Mouse (Mus musculus) neural tube, embryonic 14.5 days (tissue): ENCODE data around the gene Eed. TPM values are rescaled to one million over a fixed set of nuclear protein-coding genes. Genes with fewer than 3 reads are reported as not detected.

Experiments
- ATAC-seq: fragments of 200-750 bp; cut with Nextera tagmentation; 2 replicates; pipeline ENCODE4 v1.8.0; 2017; ENCODE audit warnings: low read depth, mild to moderate bottlenecking, moderate TSS enrichment, moderate library complexity
- H3K27ac ChIP-seq: fragments of 300-500 bp; sonication (generic); 2 replicates; pipeline ENCODE4 v1.5.1; 2014; ENCODE audit warnings: low read depth, mild to moderate bottlenecking, control low read depth, low read length, moderate library complexity, mixed read lengths
- H3K27me3 ChIP-seq: fragments of 300-500 bp; sonication (generic); 2 replicates; pipeline ENCODE4 v1.6.1; 2014; ENCODE audit warnings: low read length; ENCODE audit not compliant: control insufficient read depth, insufficient read depth
- H3K36me3 ChIP-seq: fragments of 300-500 bp; sonication (generic); 2 replicates; pipeline ENCODE4 v1.6.1; 2014; ENCODE audit warnings: low read length, mixed read lengths; ENCODE audit not compliant: control insufficient read depth, insufficient read depth
- H3K4me1 ChIP-seq: fragments of 300-500 bp; sonication (generic); 2 replicates; pipeline ENCODE4 v1.6.1; 2014; ENCODE audit warnings: low read length; ENCODE audit not compliant: control insufficient read depth, insufficient read depth
- H3K4me2 ChIP-seq: fragments of 300-500 bp; sonication (generic); 2 replicates; pipeline ENCODE4 v1.6.1; 2014; ENCODE audit warnings: mild to moderate bottlenecking, low read depth, low read length, control low read depth
- H3K4me3 ChIP-seq: fragments of 300-500 bp; sonication (generic); 2 replicates; pipeline ENCODE4 v1.5.1; 2014; ENCODE audit warnings: low read depth, low read length, control low read depth, mixed read lengths
- H3K9ac ChIP-seq: fragments of 300-500 bp; sonication (generic); replicated peaks from 2 replicates; pipeline ENCODE4 v1.6.1; 2014; ENCODE audit warnings: low read depth, mild to moderate bottlenecking, control low read depth, low read length, mixed read lengths
- H3K9me3 ChIP-seq: fragments of 300-500 bp; sonication (generic); 2 replicates; pipeline ENCODE4 v1.6.1; 2016; ENCODE audit warnings: low read length; ENCODE audit not compliant: control insufficient read depth
- WGBS: fragments of 180-500 bp; shearing (Covaris S2); extraction: QIAGEN DNeasy Blood & Tissue Kit; methylation state at CpG from one replicate; pipeline ENCODE4 v1.1.7; 2014; 5-methylcytosine and 5-hydroxymethylcytosine counted together
- polyA plus RNA-seq: library from polyadenylated mRNA; unstranded; fragments of >200 nt; fragmentation: Nextera tagmentation; extraction: Ambion mirVana; gene quantifications from 2 replicates; pipeline ENCODE4 v1.2.1, GENCODE M21; 2014

Eed gene
- 30.3 and 32.9 TPM in 2 replicates for polyA plus RNA-seq

- Histone ChIP-seq H3K27ac (peak within 1 kb of the TSS; percentile 96), H3K9ac (peak within 1 kb of the TSS; percentile 52), H3K4me3 (peak within 1 kb of the TSS; percentile 46), H3K4me2 (peak within 1 kb of the TSS; percentile 92), H3K36me3 (peaks cover 1% of the 10 kb centered on the region; the same call in 1 of the 2 replicates), H3K27me3 (no peaks in the 10 kb centered on the region), H3K9me3 (no peaks in the 10 kb centered on the region), H3K4me1 (peaks cover 8% of the 10 kb centered on the region)
- WGBS = under 1% methylated on average over 86 of the region's 87 CpGs
- ATAC-seq = peak; percentile 94
Observed at GRCm38 (mm10) chr7:89980485-89981422, at the start of gene Eed. Gene Eed, minus strand, starts transcription at chr7:89980983.

- H3K4me1 ChIP-seq = 0 out of 2 replicates have a peak, but pooled peaks cover 10% of the 10 kb centered on the region
- no peak overlapping the region for H3K4me3 ChIP-seq
- ATAC-seq = peak; percentile 61
- WGBS = 52% methylated on average over 20 of the region's 20 CpGs
- H3K4me2 ChIP-seq = peak overlapping the region; percentile 19; the same call in 1 of the 2 replicates
- no peak overlapping the region for H3K9ac ChIP-seq
- H3K36me3 ChIP-seq = no peaks in the 10 kb centered on the region
- H3K27ac ChIP-seq = peak overlapping the region; percentile 61
- no peaks in the 10 kb centered on the region for H3K9me3 ChIP-seq
- H3K27me3 ChIP-seq = no peaks in the 10 kb centered on the region
Observed at GRCm38 (mm10) chr7:90029548-90030485, 49.0 kb upstream of the Eed start.

- peak overlapping the region; percentile 61 for H3K27ac ChIP-seq
- peak; percentile 93 for ATAC-seq
- no peaks in the 10 kb centered on the region for H3K9me3 ChIP-seq
- no peaks in the 10 kb centered on the region for H3K27me3 ChIP-seq
- 0 out of 2 replicates have a peak, but pooled peaks cover 10% of the 10 kb centered on the region for H3K4me1 ChIP-seq
- WGBS = 13% methylated on average over 8 of the region's 8 CpGs
- H3K36me3 ChIP-seq = no peaks in the 10 kb centered on the region
- H3K4me2 ChIP-seq = peak overlapping the region; percentile 19; the same call in 1 of the 2 replicates
- no peak overlapping the region for H3K9ac ChIP-seq
- no peak overlapping the region for H3K4me3 ChIP-seq
Observed at GRCm38 (mm10) chr7:90028888-90029547, 48.2 kb upstream of the Eed start.

- Histone ChIP-seq H3K4me1 (0 out of 2 replicates have a peak, but pooled peaks cover 7% of the 10 kb centered on the region), H3K9me3 (no peaks in the 10 kb centered on the region), H3K27me3 (no peaks in the 10 kb centered on the region), H3K36me3 (no peaks in the 10 kb centered on the region), H3K4me2 (no peak overlapping the region), H3K9ac (no peak overlapping the region), H3K27ac (no peak overlapping the region), H3K4me3 (no peak overlapping the region)
- 55% methylated on average over 6 of the region's 6 CpGs for WGBS
- ATAC-seq = no peak
Observed at GRCm38 (mm10) chr7:90024975-90025374, 44.2 kb upstream of the Eed start.

- WGBS = 48% methylated on average over 8 of the region's 9 CpGs
- H3K9ac ChIP-seq = no peak overlapping the region
- ATAC-seq = peak; percentile 60; the same call in 1 of the 2 replicates
Observed at GRCm38 (mm10) chr7:90022974-90023707, 42.4 kb upstream of the Eed start.

GRCm38 (mm10) chr7:90020331-90020730 is 39.5 kb upstream of the Eed start:
- Histone ChIP-seq H3K27ac (no peak overlapping the region), H3K9me3 (no peaks in the 10 kb centered on the region), H3K4me3 (no peak overlapping the region), H3K4me2 (no peak overlapping the region), H3K27me3 (no peaks in the 10 kb centered on the region), H3K36me3 (no peaks in the 10 kb centered on the region), H3K4me1 (no peaks in the 10 kb centered on the region), H3K9ac (no peak overlapping the region)
- no peak for ATAC-seq
- WGBS = 91% methylated on average over 6 of the region's 6 CpGs

More at GRCm38 (mm10) chr7:90022974-90023707, 42.4 kb upstream of the Eed start:
- H3K4me2 ChIP-seq = no peak overlapping the region
- no peaks in the 10 kb centered on the region for H3K9me3 ChIP-seq
- H3K27ac ChIP-seq = no peak overlapping the region
- no peaks in the 10 kb centered on the region for H3K27me3 ChIP-seq
- no peaks in the 10 kb centered on the region for H3K4me1 ChIP-seq
- H3K4me3 ChIP-seq = no peak overlapping the region
- H3K36me3 ChIP-seq = no peaks in the 10 kb centered on the region

- Histone ChIP-seq H3K4me3 (no peak overlapping the region), H3K27ac (no peak overlapping the region), H3K4me1 (no peaks in the 10 kb centered on the region), H3K9ac (no peak overlapping the region), H3K36me3 (no peaks in the 10 kb centered on the region), H3K4me2 (no peak overlapping the region), H3K9me3 (no peaks in the 10 kb centered on the region), H3K27me3 (no peaks in the 10 kb centered on the region)
- 87% methylated on average over 10 of the region's 10 CpGs for WGBS
- no peak for ATAC-seq
Observed at GRCm38 (mm10) chr7:90019570-90019969, 38.8 kb upstream of the Eed start.
